Mouse (Mus musculus): Measurements from ENCODE around the gene Ly6g6c.

GRCm38 (mm10) chr17:35088825-35089644 lies 23.8 kb downstream of the Ly6g6c start, which contains the start of gene Abhd16a:
- TF ChIP-seq POLR2A (IDR thresholded peaks at IDR 0.05; ENCODE audit: borderline replicate concordance, insufficient read depth, low read length) (peak; percentile 82), CTCF (IDR thresholded peaks at IDR 0.05; ENCODE audit: borderline replicate concordance, insufficient read depth, low read depth, low read length) (no peak)
